Mouse (Mus musculus) layer of hippocampus, adult 9-11 months (tissue): Measurements from ENCODE around the gene Arhgef28.

Experiments
- DNase-seq: peaks from one replicate; pipeline ENCODE4 v3.0.0; 2022

Arhgef28 gene

DNA sequence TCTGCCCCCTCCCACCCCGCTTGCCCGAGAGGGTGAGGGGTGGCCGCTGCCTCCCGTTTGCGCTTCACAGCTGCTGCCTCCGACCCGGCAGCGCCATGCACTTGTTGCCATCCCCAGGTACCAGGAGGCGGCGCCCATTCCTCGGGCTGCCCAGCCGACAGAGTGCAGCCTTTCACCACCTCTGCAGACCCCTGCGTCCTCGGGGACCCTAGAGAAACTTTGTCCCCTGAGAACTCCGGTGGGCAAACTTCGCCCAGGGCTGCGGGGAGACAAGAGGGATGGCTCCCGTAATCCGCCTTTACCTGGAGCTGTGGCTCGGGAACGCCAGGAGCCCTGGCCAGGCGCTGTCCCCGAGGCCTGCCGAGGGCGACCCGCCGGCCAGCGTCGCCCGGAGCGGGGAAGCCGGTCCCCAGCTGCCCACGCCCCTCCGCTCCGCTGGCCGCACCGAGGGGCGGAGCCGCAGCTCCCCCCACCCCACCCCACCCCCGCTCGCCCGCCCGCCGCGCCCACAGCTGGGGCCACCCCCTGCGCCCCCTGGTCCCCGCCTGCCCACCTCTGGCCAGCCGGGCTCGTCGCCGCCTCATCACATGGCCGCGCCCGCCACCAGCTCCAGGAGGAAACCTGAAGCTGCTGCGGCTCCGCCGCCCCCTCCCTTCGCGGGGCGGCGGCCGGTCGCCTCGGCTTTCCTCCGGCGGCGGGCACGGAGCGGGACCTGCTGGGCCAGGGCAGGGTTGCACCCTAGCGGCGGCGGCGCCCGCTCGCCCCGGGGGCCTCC, at the start of gene Arhgef28:
Gene Arhgef28 (minus strand): TSS at position 669 of the 775 bp plus-strand sequence.
- peak; percentile 55 for DNase-seq

GRCm38 (mm10) chr13:98254921-98255320, 48.7 kb upstream of the Arhgef28 start:
- DNase-seq: peak; percentile 86

DNA sequence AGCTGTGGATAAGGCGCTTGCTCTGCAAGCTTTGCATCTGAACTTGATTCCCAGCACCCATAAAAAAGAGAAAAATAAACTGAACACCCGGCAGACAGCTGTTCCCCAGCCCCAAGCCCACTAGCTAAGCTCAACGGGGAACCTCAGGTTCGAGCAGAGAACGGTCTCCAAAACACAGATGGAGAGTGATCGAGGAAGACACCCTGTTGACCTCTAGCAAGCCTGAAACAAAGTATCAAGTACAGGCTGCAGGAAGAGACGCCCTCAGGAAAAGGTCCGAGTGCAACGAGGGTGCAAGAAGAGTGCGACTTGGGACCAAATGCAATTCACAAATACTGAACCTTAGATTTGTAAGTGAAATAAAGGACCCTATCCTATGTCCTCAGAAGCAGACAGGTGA, 43.4 kb upstream of the Arhgef28 start:
- DNase-seq: no peak

- DNase-seq: no peak
Measured at GRCm38 (mm10) chr13:98245386-98245785, 39.1 kb upstream of the Arhgef28 start.

DNA sequence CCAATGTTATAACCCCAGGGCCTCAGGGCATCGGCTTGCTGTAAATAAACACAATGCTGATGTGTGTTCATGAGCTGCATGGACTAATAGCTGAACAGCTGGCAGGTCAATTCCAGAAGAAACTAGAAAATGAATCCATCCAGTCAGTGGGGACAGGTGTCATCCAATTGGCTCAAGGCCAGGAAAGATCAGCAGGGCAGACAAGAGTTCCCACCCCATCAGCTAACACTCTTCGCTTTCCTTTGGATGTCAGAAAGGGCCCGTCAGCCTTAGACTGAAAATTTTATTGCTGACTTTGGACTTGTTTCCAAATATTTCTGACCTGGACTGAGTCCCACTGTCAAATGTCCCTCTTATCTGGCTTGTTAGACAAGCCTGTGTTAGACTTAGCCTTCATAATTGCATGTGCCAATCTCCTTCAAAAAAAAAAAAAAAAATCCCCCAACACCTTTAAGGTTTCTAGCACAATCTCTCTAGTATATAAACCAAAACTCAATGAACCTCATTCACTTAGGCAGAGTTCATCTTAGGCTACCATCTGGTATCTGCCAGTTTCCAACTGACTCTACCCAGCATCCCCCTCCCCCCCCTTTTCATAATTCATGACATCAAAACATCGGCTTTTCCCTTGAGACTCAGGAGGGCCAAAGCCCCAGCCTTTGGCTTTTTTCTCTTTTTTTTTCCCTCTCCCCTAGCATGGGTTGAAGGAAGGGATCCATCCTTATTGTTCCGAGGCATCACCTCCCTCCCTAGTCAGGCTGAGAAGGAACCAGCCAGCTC, 38.5 kb upstream of the Arhgef28 start:
- DNase-seq: no peak

DNA sequence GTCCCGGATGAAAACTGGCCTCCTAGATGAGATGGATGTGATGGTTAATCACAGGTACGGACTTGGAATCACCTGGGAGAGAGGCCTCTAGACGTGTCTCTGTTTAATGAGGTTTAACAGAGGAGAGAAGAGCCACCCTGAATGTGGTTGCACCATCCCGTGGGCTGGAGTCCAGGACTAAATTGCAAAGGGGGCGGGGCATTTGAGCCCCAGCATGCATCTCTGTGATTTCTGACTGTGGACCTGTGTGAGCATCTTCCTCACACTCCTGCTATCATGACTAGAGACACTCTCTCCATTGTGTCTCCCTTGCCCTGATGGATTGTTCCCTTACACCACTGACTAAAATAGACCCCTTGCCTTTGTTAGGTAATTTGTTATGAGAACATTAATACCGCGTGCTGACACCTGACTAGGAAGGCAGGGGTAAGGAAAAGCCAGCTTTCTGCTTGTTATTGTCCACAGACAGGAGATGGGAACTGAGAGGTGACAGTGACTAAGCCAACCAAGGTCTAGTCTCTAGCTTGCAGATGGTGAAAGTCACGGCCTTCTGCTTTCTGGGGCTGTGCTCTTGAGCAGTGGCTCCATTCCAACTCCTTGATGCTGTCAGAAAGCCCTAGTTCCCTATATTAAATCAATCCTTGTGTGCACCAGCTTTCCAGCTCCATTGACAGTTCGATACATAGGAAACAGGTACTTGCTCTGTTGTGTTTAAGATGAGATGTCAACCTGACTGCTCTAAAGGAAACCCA, 35.5 kb upstream of the Arhgef28 start:
- no peak for DNase-seq

DNA sequence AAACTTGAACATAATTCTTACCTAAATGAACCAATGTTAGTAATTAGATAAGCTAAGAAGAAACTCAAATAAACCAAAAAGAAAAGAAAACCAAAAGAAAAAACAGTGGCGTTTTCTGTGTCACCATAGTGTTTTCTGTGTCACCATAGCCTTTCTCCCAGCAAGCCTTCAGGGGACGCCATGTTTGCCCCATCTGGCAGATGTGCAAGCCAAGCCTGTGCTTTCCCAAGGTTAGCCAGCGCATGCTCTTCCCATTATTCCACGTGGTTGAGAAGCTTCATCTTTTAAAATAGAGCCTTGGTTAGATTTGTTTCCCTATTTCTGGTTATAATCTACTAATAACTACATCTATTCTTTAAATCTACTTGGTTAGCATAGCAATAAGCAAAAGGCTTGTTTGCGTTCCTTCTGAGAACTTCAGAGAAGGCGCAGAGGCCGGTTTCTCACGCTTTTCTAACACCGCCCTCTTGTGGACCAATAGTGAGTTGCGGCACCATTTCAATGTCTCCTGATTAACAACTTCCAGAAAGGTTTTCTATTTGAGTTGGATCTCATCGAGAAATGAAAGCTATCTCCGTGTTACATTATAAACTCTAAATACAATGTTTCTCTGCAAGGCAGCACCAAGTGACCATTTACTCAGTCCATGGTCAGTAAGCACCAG, 33.9 kb upstream of the Arhgef28 start:
- DNase-seq: peak; percentile 40

DNA sequence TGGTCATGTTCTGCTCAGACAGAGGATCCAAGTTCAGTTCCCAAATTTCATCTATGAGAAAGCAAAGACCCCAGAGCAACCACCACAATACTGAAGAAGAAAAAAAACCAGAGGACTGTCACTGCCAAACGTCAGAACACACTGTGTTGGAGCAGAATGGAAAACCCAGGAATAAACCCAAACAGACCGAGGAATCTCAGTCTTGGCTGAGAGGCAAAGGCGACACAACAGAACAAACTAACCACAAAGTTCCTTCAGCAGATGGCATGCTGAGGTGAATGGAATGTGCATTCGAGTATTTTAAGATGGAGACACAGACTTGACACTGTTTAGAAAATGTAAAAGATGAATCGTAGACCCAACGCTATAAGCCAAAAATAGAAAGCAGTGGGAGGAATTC, 29.2 kb upstream of the Arhgef28 start:
- DNase-seq: peak; percentile 38

DNA sequence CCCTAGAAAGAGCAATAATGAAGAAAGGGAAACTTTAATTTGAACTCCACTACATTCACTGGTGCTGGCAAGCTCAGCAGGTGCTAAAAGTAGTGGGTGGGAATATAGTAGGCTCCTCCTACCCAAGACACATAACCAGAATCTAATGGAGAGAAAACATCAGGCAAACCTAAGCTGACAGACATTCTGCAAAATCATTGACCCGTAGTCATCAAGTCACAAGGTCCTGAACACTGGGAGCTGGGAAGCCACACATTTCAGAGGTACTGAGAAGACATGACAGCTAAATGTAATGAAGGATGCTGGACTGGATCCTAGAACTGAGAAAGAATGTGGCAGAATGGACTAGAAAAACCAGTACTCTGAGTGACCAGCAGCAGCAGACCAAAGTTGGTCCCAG, 24.3 kb upstream of the Arhgef28 start:
- no peak for DNase-seq

DNA sequence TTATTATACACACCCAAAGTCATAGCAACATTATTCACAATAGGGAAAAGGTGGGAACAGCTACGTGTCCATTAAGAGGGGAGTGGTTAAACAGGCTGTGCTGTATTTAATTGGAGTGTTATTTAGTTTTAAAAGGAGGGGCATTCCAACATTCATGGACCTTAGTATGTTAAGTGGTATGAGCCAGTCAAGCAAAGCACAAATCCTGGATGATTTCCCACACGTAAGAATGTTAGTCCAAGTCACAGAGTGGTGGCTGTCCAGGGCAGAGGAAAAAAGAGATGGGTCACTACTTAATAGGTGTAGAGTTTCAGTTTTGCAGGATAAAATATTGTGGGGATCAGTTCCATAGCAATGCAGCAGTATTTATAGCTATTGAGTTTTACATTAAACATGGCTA, 20.0 kb upstream of the Arhgef28 start:
- no peak for DNase-seq

DNA sequence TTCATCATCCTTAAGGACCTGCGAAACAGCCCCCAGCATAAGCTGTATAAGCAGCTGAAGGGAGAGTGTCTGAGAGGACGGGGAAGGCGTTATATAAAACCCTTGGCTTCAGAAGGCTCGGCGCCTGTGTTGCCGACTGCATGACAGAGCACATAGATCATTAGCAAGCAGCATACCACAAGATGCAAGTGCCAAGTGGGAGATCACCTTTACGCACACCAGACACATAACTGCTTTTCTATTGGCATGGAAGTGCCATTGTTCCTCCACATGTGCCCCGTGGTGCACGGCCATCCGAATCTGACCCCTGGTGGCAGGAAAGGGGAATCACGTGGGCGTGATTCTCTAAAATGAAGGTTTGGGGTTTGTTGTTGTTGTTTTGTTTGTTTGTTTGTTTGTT, 16.6 kb upstream of the Arhgef28 start:
- no peak for DNase-seq

GRCm38 (mm10) chr13:98210137-98210536, 3.9 kb upstream of the Arhgef28 start:
- no peak for DNase-seq

DNA sequence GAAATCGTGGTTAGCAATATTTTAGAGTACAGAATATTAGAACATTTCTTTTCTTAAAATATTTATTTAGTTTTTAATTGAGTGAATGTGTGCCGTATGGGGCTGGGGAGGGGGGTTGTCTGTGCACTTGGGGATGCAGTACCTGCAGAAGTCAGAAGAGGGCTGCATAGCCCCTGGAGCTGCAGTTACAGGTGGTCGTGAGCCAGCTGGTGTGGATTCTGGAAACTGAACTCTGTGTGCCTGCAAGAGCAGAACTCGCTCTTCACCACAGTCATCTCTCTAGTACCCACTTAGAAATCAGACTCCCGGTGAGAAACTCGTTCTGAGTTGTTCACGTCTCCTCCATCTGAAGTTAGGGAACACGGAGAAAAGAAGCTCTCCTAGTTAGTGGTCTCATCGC, 2.6 kb upstream of the Arhgef28 start:
- peak; percentile 30 for DNase-seq

GRCm38 (mm10) chr13:98206546-98206870, 269 bp upstream of the Arhgef28 start:
- DNase-seq: no peak

- no peak for DNase-seq
Measured at GRCm38 (mm10) chr13:98205111-98205510, 1.1 kb downstream of the Arhgef28 start.

GRCm38 (mm10) chr13:98204371-98204770, 1.9 kb downstream of the Arhgef28 start:
- no peak for DNase-seq

DNA sequence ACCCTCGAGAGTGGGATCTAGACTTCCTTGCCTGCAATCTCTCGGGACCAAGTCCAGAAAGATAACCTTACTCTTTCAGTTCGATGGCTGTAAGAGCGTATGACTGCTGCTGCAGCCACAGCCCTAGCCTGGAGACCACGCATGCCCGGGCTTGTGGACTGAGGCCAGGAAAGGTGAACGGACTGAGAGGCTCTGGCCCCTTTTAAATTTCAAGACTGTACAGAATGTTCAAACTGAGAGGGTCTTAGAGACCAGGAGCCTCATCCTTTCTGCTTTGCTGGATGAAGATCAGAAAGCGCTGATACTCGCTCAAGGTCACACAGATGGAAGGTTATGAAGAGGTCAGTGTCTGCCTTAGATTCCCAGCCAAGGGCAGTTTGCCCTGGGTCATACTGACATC, 4.8 kb downstream of the Arhgef28 start:
- DNase-seq: no peak

DNA sequence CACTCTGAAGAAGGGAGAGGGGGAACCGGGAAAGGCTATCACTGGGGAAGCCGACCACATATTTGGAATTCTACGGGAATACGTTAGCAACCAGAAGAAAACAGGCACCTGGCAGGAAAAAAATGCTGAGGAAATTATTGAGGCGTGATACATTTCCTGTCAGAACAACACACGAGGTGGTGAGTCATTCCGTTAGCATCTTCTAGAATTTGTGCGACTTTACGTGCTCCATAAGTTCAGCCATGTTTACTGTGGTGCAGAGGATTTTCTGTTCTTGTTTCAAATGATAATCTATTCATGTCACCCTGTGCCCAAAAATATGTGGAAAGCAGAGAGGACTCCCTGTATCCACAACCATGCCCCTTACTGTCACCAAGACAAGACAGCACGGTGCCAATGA, 13.6 kb downstream of the Arhgef28 start:
- DNase-seq: no peak

DNA sequence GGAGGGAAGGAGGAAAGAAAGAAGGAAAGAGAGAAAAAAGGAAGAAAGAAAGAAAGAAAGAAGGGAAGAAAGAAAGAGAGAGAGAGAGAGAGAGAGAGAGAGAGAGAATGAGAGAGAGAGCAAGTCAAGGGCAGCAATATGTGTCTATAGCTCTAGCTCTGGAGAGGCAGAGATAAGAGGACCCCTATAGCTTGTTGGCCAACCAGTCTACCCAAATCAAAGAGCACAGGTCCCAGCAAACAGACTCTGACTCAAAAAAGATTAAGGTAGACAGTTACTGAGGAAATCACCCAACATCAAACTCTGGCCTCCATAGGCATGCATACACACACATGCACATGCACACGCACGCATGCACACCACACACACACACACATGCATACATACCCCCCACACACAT, 17.7 kb downstream of the Arhgef28 start:
- DNase-seq: no peak

DNA sequence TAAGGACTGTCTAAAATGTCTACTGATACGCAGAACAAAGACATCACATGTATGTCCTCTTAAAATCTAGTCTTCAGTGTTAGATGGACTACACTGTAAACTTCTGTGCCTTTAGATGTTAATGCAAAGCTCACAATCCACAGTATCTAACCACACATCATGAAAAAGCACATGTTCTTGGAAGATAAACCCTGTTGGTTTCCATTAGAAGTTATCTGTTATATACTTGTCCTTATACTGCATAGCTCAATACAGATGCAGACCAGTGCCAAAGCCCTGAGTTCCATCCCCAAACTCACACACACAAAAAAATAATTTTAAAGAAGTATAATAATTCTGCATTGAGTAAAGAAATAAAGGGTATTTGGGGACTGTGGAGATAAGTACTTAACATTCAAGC, 18.3 kb downstream of the Arhgef28 start:
- DNase-seq: no peak

GRCm38 (mm10) chr13:98186179-98186578, 20.1 kb downstream of the Arhgef28 start:
- peak; percentile 48 for DNase-seq

DNA sequence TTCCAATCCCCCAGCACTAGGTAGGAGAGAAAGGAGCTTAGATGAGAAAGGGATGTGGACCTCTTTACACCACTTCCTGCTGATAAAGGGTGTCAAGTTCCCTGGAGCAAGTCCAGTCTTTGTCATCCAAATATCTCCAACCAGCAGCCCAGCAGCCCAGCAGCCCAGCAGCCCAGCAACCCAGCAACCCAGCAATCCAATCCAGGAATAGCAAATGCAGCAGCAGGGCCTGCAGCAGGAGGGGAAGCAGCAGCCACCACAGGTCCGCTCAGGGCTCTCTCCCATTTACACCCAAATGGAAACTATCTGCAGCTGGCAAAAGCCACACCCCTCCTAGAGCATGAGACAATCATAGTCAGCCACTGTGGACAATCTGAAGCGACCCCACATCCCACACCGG, 21.6 kb downstream of the Arhgef28 start:
- no peak for DNase-seq
